Mouse (Mus musculus): ENCODE results near the gene Rbm46. TPM values are rescaled to one million over a fixed set of nuclear protein-coding genes. Genes with fewer than 3 reads are reported as not detected.

Gene Rbm46
- polyA plus RNA-seq, 1 experiment from 2014 or later = 4.6 TPM

DNA sequence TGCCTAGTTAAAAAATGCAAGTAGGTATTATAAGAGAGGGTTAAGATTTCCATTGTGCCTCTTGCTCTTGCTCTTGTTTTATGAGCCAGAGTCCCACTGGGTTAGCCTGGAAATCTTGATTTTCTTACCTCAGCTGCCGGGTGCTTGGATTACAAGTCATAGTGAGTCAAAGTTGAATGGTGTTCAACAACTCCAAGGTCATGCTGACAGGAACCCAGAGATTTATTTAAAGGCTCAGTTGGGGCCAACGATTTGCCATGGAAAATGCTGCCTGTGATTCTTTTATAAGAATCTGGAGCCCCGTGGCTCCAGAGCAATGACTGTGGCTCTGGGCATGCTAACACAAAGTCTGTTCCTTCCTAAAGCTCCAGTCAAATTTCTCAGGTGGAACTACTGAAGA lies 64.4 kb downstream of the Rbm46 start:
- Histone ChIP-seq H3K36me3 (no peaks in the 10 kb centered on the region), H3K9ac (replicated peaks) (no peak overlapping the region), H3K9me3 (no peaks in the 10 kb centered on the region), H3K4me2 (replicated peaks) (no peak overlapping the region), H3K27me3 (no peaks in the 10 kb centered on the region), H3K4me1 (no peaks in the 10 kb centered on the region), H3K4me3 (no peak overlapping the region), H3K27ac (replicated peaks) (no peak overlapping the region)
- ATAC-seq (ENCODE audit: low FRiP score, low read depth) = no peak
- WGBS = 77% methylated on average over 3 of the region's 3 CpGs

DNA sequence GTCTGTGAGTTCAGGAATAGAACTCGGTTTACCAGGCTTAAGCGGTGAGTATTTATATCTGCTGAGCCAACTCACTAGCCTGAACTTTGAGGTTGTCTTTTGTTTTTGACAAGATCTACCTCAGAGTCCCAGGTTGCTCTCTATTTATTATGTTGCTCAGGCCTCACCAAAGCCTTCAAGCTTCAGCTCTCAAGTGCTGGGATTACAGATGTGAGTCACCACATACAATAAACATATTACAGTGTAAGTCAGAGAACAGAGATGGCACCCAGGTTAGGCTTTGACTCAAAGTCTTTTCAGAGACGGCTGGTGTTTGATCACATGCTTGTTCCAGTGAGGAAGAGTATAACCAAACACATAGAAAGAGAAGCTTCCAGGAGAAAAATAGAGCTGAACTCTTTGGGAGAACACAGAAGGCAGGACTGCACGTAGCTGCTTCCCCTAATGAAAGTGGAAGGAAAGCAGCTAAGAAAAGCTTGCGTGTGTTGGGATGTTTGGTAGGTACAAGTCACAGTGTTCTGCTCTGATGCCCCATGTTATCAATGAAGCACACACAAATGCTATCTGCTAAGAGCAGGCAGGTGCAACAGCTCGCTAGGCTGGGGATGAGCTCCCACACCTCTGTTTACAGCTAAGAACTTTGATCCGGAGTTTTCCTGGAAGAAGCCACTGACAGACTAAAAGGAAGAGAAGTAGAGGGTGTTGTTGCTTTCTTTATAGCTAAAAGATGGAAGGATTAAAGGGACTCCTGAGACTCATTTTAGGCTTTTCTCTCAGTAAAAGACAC lies 65.8 kb downstream of the Rbm46 start:
- Histone ChIP-seq H3K36me3 (no peaks in the 10 kb centered on the region), H3K4me3 (no peak overlapping the region), H3K4me2 (replicated peaks) (no peak overlapping the region), H3K4me1 (no peaks in the 10 kb centered on the region), H3K27me3 (no peaks in the 10 kb centered on the region), H3K27ac (replicated peaks) (no peak overlapping the region), H3K9me3 (no peaks in the 10 kb centered on the region), H3K9ac (replicated peaks) (no peak overlapping the region)
- 85% methylated on average over 7 of the region's 7 CpGs for WGBS
- ATAC-seq (ENCODE audit: low FRiP score, low read depth) = no peak

- Histone ChIP-seq H3K9me3 (no peaks in the 10 kb centered on the region), H3K9ac (replicated peaks) (no peak overlapping the region), H3K27ac (replicated peaks) (no peak overlapping the region), H3K4me2 (replicated peaks) (no peak overlapping the region), H3K4me1 (no peaks in the 10 kb centered on the region), H3K36me3 (no peaks in the 10 kb centered on the region), H3K4me3 (no peak overlapping the region), H3K27me3 (no peaks in the 10 kb centered on the region)
- 84% methylated on average over 7 of the region's 7 CpGs for WGBS
- no peak for ATAC-seq (ENCODE audit: low FRiP score, low read depth)
Measured at GRCm38 (mm10) chr3:82809769-82810168, 66.5 kb downstream of the Rbm46 start.

DNA sequence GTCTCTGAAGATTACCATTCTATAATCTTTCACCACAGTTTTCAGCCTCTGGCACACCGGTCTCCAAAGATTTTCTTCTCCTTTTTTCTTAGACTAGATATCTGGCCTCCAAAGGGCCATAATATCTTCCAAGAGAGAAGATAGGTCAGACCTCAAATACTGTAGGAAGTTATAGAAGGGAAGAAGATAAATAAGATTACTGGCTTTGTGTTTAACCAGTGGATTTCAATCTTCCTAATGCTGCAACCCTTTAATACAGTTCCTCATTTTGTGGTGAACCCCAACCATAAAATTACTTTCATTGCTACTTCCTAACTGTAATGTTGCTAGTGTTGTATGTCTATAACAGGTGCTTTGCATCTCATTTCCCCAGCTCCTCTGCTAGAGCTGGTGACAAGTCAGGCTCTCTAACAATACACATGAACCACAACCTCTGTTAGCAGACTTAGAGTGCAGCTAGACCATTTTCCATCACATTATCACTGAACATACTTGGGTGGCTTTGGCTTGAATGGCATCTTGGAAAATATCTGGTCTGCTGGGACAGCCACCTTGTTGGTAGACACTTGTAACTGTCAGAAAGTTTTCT lies 67.9 kb downstream of the Rbm46 start:
- Histone ChIP-seq H3K27ac (replicated peaks) (no peak overlapping the region), H3K4me1 (no peaks in the 10 kb centered on the region), H3K4me3 (no peak overlapping the region), H3K9ac (replicated peaks) (no peak overlapping the region), H3K9me3 (no peaks in the 10 kb centered on the region), H3K27me3 (no peaks in the 10 kb centered on the region), H3K4me2 (replicated peaks) (no peak overlapping the region), H3K36me3 (no peaks in the 10 kb centered on the region)
- ATAC-seq (ENCODE audit: low FRiP score, low read depth) = no peak
- 91% methylated on average over 1 of the region's 1 CpGs for WGBS

DNA sequence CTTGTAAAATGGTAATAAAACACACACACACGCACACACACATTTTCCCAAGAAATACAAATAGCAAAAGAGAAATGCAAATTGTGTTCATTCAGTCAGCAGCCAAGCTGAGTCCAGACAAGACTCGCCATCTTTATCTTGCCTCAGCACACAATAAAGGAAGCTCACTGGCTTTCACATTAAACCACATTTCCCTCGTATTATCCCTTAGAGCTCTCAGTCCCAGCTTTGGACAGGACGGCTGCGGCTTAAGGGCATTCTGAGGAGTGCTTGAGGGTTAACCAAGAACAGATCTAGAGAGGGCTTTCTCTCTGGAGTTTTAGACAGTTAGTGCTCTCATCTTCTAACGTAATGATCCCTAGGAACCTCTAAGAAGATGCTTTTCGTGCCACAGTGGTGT lies 71.0 kb downstream of the Rbm46 start:
- H3K27ac ChIP-seq (replicated peaks) = no peak overlapping the region
- no peak overlapping the region for H3K9ac ChIP-seq (replicated peaks)
- no peaks in the 10 kb centered on the region for H3K4me1 ChIP-seq
- H3K27me3 ChIP-seq = no peaks in the 10 kb centered on the region
- H3K36me3 ChIP-seq = no peaks in the 10 kb centered on the region
- H3K4me2 ChIP-seq (replicated peaks) = no peak overlapping the region
- H3K9me3 ChIP-seq = no peaks in the 10 kb centered on the region
- 76% methylated on average over 7 of the region's 7 CpGs for WGBS
- H3K4me3 ChIP-seq = no peak overlapping the region
- ATAC-seq (ENCODE audit: low FRiP score, low read depth) = no peak

GRCm38 (mm10) chr3:82800470-82800843 lies 75.8 kb downstream of the Rbm46 start:
- Histone ChIP-seq H3K4me2 (replicated peaks) (no peak overlapping the region), H3K27me3 (no peaks in the 10 kb centered on the region), H3K4me1 (no peaks in the 10 kb centered on the region), H3K9ac (replicated peaks) (no peak overlapping the region), H3K9me3 (no peaks in the 10 kb centered on the region), H3K27ac (replicated peaks) (no peak overlapping the region), H3K36me3 (no peaks in the 10 kb centered on the region), H3K4me3 (no peak overlapping the region)
- ATAC-seq (ENCODE audit: low FRiP score, low read depth) = no peak
- 93% methylated on average over 3 of the region's 3 CpGs for WGBS

DNA sequence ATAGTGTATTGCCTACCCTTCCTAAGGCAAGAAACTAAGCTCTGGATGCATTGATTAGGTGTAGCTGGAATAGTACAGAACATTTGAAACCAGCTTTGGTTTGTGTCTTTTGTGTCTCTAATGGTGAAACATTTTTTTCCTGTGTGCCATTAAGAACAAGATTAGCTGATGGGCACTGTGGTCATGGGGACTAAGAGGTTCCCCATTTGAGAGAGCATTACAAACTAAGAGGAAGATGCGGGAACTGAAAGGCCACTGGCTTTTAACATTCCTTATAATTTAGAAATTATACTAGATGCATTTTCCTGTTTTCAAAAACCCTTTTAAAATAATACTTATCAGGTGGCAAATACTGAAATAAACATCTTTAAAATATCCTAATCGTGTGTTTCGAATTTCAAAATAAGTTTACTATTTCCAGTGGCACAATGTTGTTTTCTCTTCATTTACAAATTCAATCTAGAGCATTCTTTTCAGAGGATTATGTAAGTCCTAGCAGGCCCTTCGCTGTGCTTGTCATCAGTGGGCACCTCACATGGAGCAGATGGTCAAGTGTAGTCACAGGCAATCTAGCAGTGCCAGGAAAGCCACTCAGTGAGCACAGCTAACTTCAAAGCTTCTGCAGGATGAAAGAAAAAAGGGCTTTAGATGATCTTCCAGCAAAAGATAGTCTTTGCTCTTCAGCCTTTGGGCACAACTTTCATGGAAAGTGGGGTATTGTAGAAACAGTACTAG lies 76.4 kb downstream of the Rbm46 start:
- Histone ChIP-seq H3K9me3 (no peaks in the 10 kb centered on the region), H3K27ac (replicated peaks) (no peak overlapping the region), H3K36me3 (no peaks in the 10 kb centered on the region), H3K4me3 (no peak overlapping the region), H3K27me3 (no peaks in the 10 kb centered on the region), H3K4me1 (no peaks in the 10 kb centered on the region), H3K4me2 (replicated peaks) (no peak overlapping the region), H3K9ac (replicated peaks) (no peak overlapping the region)
- no peak for ATAC-seq (ENCODE audit: low FRiP score, low read depth)
- 84% methylated on average over 4 of the region's 4 CpGs for WGBS

DNA sequence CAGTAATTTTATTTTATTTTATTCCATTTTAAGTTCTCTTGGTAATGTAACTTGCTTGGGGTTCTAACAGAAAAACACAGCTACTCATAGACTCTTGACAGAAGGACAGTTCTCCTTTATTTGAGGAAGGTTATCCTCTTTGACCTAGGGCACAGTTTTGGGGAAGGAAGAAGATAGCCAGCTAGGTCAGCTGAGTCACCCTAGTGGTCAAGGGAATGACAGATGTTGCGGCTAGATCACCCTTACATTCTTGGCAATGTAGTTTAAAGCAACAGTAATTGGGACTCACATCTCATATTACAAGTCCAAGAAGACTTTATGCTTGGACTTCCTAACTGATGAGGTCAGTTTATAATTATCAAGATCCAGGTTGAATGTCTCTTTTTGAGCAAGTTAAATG lies 82.6 kb downstream of the Rbm46 start:
- H3K9me3 ChIP-seq = no peaks in the 10 kb centered on the region
- no peaks in the 10 kb centered on the region for H3K4me1 ChIP-seq
- 77% methylated on average over 1 of the region's 1 CpGs for WGBS
- no peak overlapping the region for H3K4me3 ChIP-seq
- no peak overlapping the region for H3K4me2 ChIP-seq (replicated peaks)
- no peaks in the 10 kb centered on the region for H3K27me3 ChIP-seq
- no peak overlapping the region for H3K9ac ChIP-seq (replicated peaks)
- no peak for ATAC-seq (ENCODE audit: low FRiP score, low read depth)
- no peak overlapping the region for H3K27ac ChIP-seq (replicated peaks)
- no peaks in the 10 kb centered on the region for H3K36me3 ChIP-seq

DNA sequence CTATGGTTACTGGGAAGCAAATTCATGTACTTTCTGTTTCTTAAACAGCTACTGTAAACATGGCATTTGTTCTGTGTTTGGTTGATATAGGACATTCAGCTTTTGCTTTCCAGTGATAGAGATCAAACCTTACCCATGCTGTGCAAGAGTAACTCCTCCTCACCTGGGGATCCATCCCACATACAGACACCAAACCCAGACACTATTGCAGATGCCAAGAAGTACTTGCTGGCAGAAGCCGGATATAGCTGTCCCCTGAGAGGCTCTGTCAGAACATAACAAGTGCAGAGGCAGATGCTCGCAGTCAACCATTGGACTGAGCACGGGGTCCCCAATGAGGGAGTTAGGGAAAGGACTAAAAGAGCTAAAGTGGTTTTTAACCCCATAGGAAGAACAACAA lies 84.6 kb downstream of the Rbm46 start:
- Histone ChIP-seq H3K4me1 (no peaks in the 10 kb centered on the region), H3K27ac (replicated peaks) (no peak overlapping the region), H3K4me3 (no peak overlapping the region), H3K36me3 (no peaks in the 10 kb centered on the region), H3K9me3 (no peaks in the 10 kb centered on the region), H3K4me2 (replicated peaks) (no peak overlapping the region), H3K27me3 (no peaks in the 10 kb centered on the region), H3K9ac (replicated peaks) (no peak overlapping the region)
- ATAC-seq (ENCODE audit: low FRiP score, low read depth) = no peak
- WGBS = 90% methylated on average over 3 of the region's 3 CpGs

Other genes starting within 250 kb of the Rbm46 start
- gene Lrat, start 27.5 kb upstream of the Rbm46 start, polyA plus RNA-seq (2016; fragmentation: Nextera tagmentation; extraction: Ambion mirVana) = 0.03 TPM in 1 of 2 replicates, not detected in the other
- 0.43 TPM in 1 of 2 replicates, not detected in the other for gene Fgg, start 131.2 kb upstream of the Rbm46 start, polyA plus RNA-seq (2016; fragmentation: Nextera tagmentation; extraction: Ambion mirVana)
- gene Fga, start 149.6 kb upstream of the Rbm46 start, polyA plus RNA-seq (2016; fragmentation: Nextera tagmentation; extraction: Ambion mirVana) = 0.58 TPM in 1 of 2 replicates, not detected in the other
- 0.17 TPM in 1 of 2 replicates, not detected in the other for gene Fgb, start 173.4 kb upstream of the Rbm46 start, polyA plus RNA-seq (2016; fragmentation: Nextera tagmentation; extraction: Ambion mirVana)
- 112 and 115 TPM in 2 replicates for gene Plrg1, start 179.0 kb upstream of the Rbm46 start, polyA plus RNA-seq (2016; fragmentation: Nextera tagmentation; extraction: Ambion mirVana)

Data from midbrain, embryonic 12.5 days (tissue).